Mouse (Mus musculus) limb, embryonic 11.5 days (tissue): ENCODE measurements at regions not wholly inside any gene's neighbourhood (a gene's known extent, or its start where the extent isn't known, plus 50 kb on each side); places are given as distances from the start of the nearest gene placed in this dataset.

Experiments
- ATAC-seq: fragments of 200-750 bp; cut with Nextera tagmentation; 2 replicates; pipeline ENCODE4 v1.8.0; 2017; ENCODE audit warnings: low read depth; ENCODE audit not compliant: insufficient number of reproducible peaks, low FRiP score, low TSS enrichment
- DNase-seq: peaks from one replicate; pipeline ENCODE4 v3.0.0-alpha.2; 2015; ENCODE audit warnings: low spot score
- H3K27ac ChIP-seq: fragments of 300-500 bp; sonication (generic); replicated peaks from 2 replicates; pipeline ENCODE4 v1.5.1; 2014; ENCODE audit warnings: low read depth, mild to moderate bottlenecking, low read length
- H3K27me3 ChIP-seq: fragments of 300-500 bp; sonication (generic); 2 replicates; pipeline ENCODE4 v1.6.1; 2014; ENCODE audit warnings: mild to moderate bottlenecking, low read length, mixed read lengths; ENCODE audit not compliant: control insufficient read depth, insufficient read depth
- H3K36me3 ChIP-seq: fragments of 300-500 bp; sonication (generic); 2 replicates; pipeline ENCODE4 v1.6.1; 2014; ENCODE audit warnings: mild to moderate bottlenecking, low read length, moderate library complexity, mixed read lengths; ENCODE audit not compliant: control insufficient read depth, insufficient read depth
- H3K4me1 ChIP-seq: fragments of 300-500 bp; sonication (generic); 2 replicates; pipeline ENCODE4 v1.6.1; 2014; ENCODE audit warnings: low read length, mixed read lengths; ENCODE audit not compliant: control insufficient read depth, insufficient read depth
- H3K4me2 ChIP-seq: fragments of 300-500 bp; sonication (generic); 2 replicates; pipeline ENCODE4 v1.6.1; 2014; ENCODE audit warnings: low read depth, mild to moderate bottlenecking, moderate library complexity; ENCODE audit not compliant: severe bottlenecking
- H3K4me3 ChIP-seq: fragments of 300-500 bp; sonication (generic); 2 replicates; pipeline ENCODE4 v1.5.1; 2014; ENCODE audit warnings: low read depth, low read length
- H3K9ac ChIP-seq: fragments of 300-500 bp; sonication (generic); 2 replicates; pipeline ENCODE4 v1.6.1; 2014; ENCODE audit warnings: mild to moderate bottlenecking, low read length
- H3K9me3 ChIP-seq: fragments of 300-500 bp; sonication (generic); 2 replicates; pipeline ENCODE4 v1.6.1; 2016; ENCODE audit warnings: low read length; ENCODE audit not compliant: control insufficient read depth
- WGBS: fragments of 180-500 bp; shearing (Covaris S2); extraction: QIAGEN DNeasy Blood & Tissue Kit; methylation state at CpG from one replicate; pipeline ENCODE4 v1.1.7; 2014; 5-methylcytosine and 5-hydroxymethylcytosine counted together

DNA sequence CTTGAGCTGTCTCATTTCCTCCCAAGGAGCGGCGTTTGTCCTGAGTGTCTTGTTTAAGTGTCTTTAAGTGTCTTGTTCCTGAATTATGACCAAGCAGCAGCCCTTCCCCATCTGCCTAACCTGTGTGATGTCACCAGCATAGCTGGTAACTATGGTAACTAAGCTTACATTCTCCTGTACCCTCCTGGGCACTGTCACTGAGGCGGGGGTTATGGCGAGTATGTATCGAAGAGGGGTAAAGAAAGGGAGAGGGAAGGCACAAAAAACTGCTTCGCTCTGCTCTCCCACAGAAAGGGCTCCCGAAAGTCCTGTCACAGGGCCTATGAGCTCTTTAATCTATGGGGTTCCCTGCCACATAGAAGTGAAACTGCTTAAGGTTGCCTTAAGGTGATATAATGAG is 89.6 kb downstream of the Ppp4r2 start:
- H3K4me3 ChIP-seq, result no peak overlapping the region
- H3K9me3 ChIP-seq, result no peaks in the 10 kb centered on the region
- no peaks in the 10 kb centered on the region for H3K36me3 ChIP-seq
- no peak overlapping the region for H3K9ac ChIP-seq
- ATAC-seq, result no peak
- H3K27me3 ChIP-seq, result 0 out of 2 replicates have a peak, but pooled peaks cover 2% of the 10 kb centered on the region
- H3K4me1 ChIP-seq, result peaks cover 12% of the 10 kb centered on the region; the same call in 1 of the 2 replicates
- no peak overlapping the region for H3K4me2 ChIP-seq
- DNase-seq, result no peak
- no peak overlapping the region for H3K27ac ChIP-seq
- 44% methylated on average over 7 of the region's 7 CpGs for WGBS

DNA sequence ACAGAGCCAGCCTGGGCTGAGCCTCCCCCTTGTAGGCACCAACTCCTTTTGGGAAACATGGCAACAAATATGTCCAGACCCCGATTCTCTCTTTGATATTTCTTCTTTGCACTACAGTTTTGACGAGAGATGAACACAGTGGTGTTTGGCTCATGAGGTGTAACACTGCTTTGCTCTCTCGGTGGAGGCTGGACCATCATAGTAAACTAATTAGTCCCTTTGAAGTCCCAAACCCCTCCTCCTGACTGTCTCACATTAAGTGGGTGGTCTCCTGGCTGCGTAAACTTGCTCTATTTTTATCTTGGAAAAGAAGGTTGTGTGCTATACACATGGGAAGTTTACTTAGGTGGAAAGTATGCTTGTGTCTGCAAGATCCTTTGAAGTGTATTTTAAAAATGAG is 90.3 kb downstream of the Ppp4r2 start:
- DNase-seq (no peak), ATAC-seq (no peak)
- WGBS, result 22% methylated on average over 4 of the region's 4 CpGs
- Histone ChIP-seq H3K4me3 (no peak overlapping the region), H3K9me3 (no peaks in the 10 kb centered on the region), H3K27ac (no peak overlapping the region), H3K4me1 (peaks cover 12% of the 10 kb centered on the region; the same call in 1 of the 2 replicates), H3K9ac (no peak overlapping the region), H3K27me3 (0 out of 2 replicates have a peak, but pooled peaks cover 2% of the 10 kb centered on the region), H3K4me2 (no peak overlapping the region), H3K36me3 (no peaks in the 10 kb centered on the region)

DNA sequence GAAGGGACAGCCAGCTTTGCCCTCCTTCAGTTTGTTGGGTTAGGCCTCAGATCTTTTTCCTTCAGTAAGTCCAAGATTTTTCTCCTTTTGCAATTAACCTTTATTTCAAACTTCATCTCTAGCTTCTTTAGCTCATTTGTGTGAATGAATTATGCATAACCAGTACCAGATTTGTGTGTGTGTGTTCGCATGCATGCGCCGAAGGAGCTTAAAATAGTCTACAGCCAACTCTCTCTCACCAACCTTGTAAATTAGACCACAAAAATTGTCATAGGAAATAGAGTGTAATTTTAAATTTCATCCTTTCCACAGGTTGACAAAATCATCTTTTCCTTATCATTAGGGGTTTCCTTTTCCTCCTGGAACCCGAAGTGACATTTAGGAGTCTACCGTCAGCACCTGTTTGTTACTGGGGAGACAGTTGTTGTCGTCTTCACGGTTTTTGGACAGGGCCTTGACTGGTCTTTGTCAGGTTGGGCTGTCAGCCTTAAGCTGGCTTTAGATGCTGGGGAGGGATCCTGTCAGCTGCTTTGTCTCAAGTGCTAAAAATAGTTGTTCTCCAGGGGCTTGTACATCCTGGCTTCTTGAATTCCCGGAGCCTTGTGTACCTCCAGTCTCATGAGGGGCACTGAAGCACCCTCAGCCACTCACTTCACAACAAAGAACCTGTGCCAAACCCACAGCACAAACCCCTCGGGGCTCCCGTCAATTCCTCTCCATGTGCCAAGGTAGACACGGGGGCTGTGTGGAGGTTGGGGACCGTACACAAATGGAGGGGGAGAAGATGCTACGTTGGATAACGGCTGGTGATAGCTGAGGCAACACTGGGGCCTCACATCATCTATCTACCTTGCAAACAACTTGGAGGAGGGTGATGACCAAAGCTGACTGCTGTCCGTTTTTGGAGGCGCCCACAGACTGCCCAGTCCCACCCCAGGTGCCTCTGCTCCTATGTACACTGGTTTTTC is 95.7 kb downstream of the Ppp4r2 start:
- DNase-seq (no peak), ATAC-seq (peak; percentile 35; the same call in 1 of the 2 replicates)
- no peaks in the 10 kb centered on the region for H3K9me3 ChIP-seq
- H3K9ac ChIP-seq, result no peak overlapping the region
- H3K36me3 ChIP-seq, result no peaks in the 10 kb centered on the region
- peaks cover 17% of the 10 kb centered on the region for H3K4me1 ChIP-seq
- H3K27me3 ChIP-seq, result no peaks in the 10 kb centered on the region
- peak overlapping the region; percentile 56 for H3K27ac ChIP-seq
- no peak overlapping the region for H3K4me3 ChIP-seq
- no peak overlapping the region for H3K4me2 ChIP-seq
- 50% methylated on average over 16 of the region's 16 CpGs for WGBS

DNA sequence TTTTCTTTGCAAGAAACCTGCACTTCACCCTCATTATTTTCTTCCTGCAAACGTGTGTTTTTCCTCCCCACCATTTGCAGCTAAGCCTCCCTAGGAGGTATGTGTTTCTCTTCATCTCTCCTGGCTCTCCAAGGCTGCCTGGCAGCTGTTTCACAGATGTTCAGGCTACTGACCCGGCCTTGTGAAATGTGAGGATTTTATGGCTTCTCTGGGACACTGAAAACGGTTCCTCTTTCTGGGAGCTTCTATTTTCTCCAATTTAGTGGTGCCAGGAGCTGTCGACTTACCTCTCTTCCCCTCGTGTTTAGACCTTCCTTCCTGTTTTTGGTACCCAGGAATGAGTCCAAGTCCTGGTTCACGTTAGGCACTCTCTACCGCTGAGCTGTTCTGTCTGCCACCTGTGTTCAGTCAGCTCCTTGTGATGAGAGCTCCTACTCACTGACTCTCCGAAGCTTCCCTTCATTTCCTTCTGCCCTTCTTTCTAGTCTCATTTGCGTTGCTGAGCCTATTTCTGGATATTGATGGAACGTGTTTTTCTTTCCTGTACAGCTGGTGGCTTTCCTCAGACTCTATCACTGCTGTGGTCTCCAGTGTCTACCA is 96.4 kb downstream of the Ppp4r2 start:
- H3K4me1 ChIP-seq, result peaks cover 17% of the 10 kb centered on the region
- peak; percentile 83 for ATAC-seq
- WGBS, result 6% methylated on average over 10 of the region's 10 CpGs
- peak overlapping the region; percentile 56 for H3K27ac ChIP-seq
- no peaks in the 10 kb centered on the region for H3K9me3 ChIP-seq
- no peak overlapping the region for H3K9ac ChIP-seq
- H3K36me3 ChIP-seq, result no peaks in the 10 kb centered on the region
- DNase-seq, result peak; percentile 79
- H3K27me3 ChIP-seq, result no peaks in the 10 kb centered on the region
- H3K4me3 ChIP-seq, result no peak overlapping the region
- no peak overlapping the region for H3K4me2 ChIP-seq

DNA sequence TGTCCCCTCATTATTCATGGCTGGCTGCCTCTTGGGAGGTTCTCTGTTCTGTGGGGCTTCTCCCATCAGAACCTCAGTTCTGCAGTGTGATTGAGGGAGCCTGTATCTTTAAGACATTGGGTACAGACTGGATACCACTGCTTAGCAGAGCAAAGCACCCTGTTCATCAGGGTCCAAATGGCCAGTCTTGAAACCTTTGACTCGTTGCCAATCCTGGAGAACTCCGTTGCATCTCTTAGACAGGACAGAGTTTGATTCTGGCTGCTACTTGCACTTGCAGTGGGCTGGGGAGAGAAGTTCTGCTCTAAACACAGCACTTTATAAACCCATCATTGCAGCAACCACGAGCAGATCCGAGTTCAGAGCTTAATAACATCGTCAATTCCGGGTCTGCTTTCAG is 97.3 kb downstream of the Ppp4r2 start:
- H3K4me1 ChIP-seq, result peaks cover 14% of the 10 kb centered on the region

DNA sequence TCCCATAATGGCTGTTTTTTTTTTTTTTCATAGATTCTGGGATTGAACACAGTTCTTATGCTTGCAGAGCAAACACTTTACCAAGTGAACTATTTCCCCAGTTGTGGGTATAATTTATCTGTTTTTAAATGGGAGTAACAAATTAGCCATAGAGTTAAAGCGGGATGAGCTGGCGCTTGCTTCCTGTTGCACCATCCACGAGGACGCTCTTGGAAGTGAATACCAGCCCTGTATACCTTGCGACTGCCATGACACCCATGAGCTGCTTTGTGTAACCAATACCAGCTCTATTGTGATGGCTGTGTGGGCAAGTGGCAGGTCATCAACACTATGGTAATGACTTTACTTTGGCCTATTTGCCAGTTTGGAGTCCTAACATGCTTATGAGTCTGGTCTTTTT is 101.0 kb downstream of the Ppp4r2 start:
- no peak for ATAC-seq

More for the DNA sequence above, 97.3 kb downstream of the Ppp4r2 start:
- Histone ChIP-seq H3K9me3 (no peaks in the 10 kb centered on the region), H3K36me3 (no peaks in the 10 kb centered on the region), H3K27ac (no peak overlapping the region), H3K4me2 (no peak overlapping the region), H3K9ac (no peak overlapping the region), H3K27me3 (no peaks in the 10 kb centered on the region), H3K4me3 (no peak overlapping the region)
- no peak for DNase-seq
- ATAC-seq, result no peak
- WGBS, result 72% methylated on average over 6 of the region's 6 CpGs

DNA sequence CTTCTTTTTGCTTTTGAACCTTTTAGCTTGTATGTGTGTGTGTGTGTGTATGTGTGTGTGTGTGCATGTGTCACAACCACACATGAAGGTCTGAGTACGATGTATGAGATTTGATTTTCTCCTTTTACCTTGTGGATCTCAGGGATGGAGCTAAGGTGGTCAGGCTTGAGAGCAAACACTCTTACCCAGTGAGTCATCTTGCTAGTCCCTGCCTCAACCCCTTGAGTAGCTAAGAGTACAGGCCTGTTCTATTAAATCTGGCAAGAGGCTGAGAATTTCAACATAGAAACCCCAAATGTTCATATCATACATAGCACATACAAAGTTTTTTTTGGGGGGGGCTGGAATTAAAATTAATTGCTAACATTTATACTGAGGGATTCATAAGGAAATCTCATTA is 104.4 kb downstream of the Ppp4r2 start:
- H3K9me3 ChIP-seq, result no peaks in the 10 kb centered on the region
- DNase-seq, result no peak
- H3K36me3 ChIP-seq, result no peaks in the 10 kb centered on the region
- no peak overlapping the region for H3K9ac ChIP-seq
- H3K4me1 ChIP-seq, result no peaks in the 10 kb centered on the region
- WGBS, result 89% methylated on average over 1 of the region's 1 CpGs
- no peaks in the 10 kb centered on the region for H3K27me3 ChIP-seq
- H3K4me3 ChIP-seq, result no peak overlapping the region
- no peak overlapping the region for H3K4me2 ChIP-seq
- H3K27ac ChIP-seq, result no peak overlapping the region
- ATAC-seq, result no peak

More for the DNA sequence above, 101.0 kb downstream of the Ppp4r2 start:
- no peak overlapping the region for H3K4me3 ChIP-seq
- no peak for DNase-seq
- peaks cover 7% of the 10 kb centered on the region for H3K4me1 ChIP-seq
- no peaks in the 10 kb centered on the region for H3K36me3 ChIP-seq
- 92% methylated on average over 5 of the region's 5 CpGs for WGBS
- no peak overlapping the region for H3K27ac ChIP-seq
- H3K9ac ChIP-seq, result no peak overlapping the region
- H3K4me2 ChIP-seq, result no peak overlapping the region
- no peaks in the 10 kb centered on the region for H3K27me3 ChIP-seq
- H3K9me3 ChIP-seq, result no peaks in the 10 kb centered on the region

DNA sequence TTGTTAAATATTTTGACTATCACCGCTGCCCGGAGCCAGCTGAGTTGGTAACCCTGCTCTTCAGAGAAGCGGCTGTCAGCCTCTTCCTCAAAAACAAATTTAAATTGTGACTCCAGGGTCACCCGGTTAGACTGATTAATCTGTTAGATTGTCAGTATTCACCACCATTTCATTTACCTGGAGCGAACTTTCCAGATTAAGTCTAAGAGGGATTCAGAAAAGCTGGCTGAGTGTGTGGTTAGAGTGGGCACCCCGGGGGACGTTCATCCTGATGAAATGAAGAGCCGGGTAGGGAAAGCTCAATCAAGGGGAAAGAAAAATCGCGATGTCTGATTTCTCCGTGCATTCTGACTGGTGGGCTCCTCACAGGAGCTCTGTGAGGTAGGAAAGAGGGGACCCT is 105.0 kb downstream of the Ppp4r2 start:
- WGBS, result 82% methylated on average over 11 of the region's 11 CpGs

More for the DNA sequence above, 105.0 kb downstream of the Ppp4r2 start:
- Histone ChIP-seq H3K9me3 (no peaks in the 10 kb centered on the region), H3K4me3 (no peak overlapping the region), H3K27me3 (no peaks in the 10 kb centered on the region), H3K27ac (no peak overlapping the region), H3K4me1 (no peaks in the 10 kb centered on the region), H3K4me2 (no peak overlapping the region), H3K9ac (no peak overlapping the region), H3K36me3 (no peaks in the 10 kb centered on the region)
- DNase-seq (no peak), ATAC-seq (no peak)
